Mouse (Mus musculus) CD4-positive helper T cell, adult 2 months (primary cell): ENCODE measurements around the gene Odaph.

Experiments used
- DNase-seq: peaks from one replicate; pipeline ENCODE4 v3.0.0-alpha.2; 2012; ENCODE audit warnings: low read depth, missing footprints, low spot score

The Odaph gene

DNA sequence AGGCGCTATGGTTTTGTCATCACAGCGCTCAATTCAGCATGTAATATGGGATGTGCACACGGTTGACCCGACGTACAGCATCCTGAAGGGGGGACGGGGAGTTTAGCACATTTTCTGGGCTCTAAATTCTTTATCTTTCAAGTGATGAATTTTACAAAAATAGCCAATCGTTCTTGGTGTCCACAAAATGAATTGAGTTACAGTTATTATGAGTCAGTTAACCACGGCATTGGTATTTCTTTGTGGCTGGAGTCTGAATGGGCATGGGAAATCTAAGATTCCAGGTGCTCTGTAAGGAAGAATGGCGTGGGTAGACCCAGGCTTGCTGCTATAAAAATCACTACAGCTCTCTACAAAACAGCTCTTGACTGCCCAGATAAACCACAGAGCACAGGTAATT lies 2.0 kb downstream of the Odaph start:
- DNase-seq, result no peak

DNA sequence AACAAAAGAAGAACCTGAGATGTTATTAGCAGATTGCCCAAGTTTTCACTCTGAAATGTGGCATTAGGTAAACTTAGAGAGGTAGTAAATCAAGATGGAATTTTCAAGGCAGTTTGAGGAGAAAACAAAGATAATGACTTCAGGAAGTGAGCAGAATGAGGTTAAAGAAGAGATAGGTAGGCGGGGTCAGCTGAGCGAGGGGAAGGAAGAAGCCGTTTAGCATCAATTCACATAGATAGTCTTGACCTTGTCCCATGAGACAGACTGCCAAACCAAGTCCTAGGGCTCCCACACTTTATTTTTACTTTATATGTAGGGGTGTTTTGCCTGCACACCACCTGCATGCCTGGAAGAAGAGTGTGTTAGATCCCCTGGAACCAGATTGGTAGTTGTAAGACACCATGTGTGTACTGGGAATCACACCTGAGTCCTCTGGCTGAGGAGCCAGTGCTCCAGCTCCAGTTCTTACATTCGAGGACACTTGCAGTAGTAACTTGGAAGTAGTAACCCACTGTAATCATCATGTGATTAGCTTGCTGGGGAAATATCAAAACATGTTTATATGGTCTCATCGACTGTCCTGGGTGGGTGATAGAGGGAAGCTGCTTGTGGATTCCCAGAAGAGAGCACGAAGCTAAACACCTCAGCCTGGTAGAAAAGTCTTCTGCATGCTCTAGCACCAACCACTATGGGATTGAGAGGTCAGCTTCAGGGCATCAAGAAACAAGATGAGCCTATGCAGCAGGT lies 4.1 kb downstream of the Odaph start:
- DNase-seq, result no peak

DNA sequence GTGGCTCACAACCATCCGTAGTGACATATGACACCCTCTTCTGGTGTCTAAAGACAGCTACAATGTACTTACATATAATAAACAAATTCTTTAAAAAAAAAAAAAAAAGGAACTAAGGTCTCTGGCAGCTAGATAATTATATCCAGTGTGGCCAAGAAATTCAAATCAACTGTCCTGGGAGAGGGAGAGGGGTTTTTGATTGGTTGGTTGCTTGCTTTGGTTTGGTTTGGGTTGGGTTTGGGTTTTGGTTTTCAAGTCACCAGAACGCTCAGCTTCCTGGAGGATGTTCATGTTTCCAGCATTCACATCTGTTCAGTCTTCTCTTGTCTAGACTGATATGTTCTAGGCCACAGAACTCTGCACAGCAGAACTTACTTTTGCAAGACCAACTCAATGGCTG lies 5.8 kb downstream of the Odaph start:
- DNase-seq, result no peak

DNA sequence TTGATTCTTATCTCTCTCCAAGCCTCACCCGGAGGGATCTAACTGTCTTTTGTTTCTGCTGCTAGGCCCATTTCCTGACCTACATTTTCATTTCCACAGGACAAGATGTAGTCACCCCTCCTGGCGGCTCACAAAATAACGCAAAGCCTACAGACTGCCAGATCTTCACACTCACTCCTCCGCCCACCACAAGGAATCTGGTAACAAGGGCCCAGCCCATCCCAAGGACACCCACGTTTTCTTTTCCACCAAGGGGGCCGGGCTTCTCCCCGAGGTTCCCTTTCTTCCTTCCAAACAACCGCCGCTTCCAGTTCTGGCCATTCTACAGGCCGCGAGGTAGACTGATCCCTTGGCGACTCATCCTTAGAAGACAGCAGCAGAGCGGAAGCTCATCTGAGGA lies 7.3 kb downstream of the Odaph start:
- DNase-seq, result no peak

DNA sequence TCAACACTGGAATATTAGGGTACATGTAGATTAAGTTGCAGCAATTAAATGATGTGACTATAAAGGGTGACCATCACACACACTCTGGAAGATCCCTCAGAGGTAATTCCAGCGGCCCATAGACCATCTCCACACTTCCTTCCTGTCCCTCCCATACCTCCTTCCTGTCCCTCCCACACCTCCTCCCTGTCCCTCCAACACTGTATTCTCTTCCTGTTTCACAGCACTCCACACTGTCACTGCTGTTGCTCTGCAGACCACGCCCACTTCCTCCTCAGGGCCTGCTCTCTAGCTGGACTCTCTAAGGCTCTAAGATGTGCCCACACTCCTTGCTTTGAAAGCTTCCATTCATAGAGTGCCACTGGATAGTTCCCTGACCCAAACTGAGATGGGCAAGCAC lies 13.5 kb downstream of the Odaph start:
- peak; percentile 49 for DNase-seq

DNA sequence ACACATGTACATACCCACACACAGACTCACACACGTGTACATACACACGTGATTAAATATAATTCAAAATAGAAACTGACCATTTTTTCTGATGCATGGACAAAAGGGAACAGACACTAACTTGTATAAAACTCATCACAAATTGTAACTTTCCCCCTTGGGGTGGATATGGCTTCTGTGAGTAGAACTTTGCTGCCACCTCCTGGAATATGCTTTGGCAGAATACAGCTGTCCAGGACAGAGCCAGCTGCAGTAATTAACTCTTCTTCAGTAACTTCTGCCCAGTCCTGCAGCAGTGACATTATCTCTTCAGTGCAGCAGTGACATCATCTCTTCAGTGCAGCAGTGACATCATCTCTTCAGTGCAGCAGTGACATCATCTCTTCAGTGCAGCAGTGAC lies 15.7 kb downstream of the Odaph start:
- peak; percentile 48 for DNase-seq

DNA sequence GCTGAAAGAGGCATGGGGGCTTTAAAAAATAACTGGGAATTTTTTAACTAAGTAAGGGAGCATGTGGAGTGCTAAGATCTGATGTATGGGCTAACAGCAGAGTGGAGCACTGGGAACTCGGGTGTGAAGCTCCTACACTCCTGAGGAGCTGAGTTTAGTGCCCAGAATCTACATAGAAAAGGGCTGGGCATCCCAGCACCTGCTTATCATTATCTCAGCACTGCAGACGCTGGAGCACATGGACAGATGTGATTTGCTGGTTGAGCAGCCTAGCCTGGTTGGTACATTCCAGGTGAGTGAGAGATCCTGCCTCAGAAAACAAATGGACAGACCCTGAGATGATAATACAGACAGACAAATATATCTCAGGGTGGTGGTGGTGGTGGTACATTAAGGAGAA lies 22.6 kb downstream of the Odaph start:
- no peak for DNase-seq

DNA sequence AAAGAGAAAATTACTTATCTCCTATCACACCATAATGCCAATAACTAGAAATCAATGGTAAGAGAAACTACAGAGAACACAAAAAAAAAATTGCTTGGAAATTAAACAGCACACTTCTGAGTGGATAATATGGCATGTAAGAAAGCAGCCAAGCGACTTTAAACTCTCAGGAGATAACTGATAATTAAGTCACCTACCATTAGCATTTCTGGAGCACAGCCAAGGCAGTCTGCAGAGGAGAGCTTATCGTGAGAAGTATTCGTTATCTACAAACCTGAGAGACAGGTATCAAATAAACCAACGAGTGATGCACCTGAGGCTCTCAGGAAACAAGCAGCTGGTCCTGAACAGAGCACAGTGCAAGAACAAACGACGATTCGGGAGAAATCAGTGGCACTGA lies 24.5 kb downstream of the Odaph start:
- no peak for DNase-seq

DNA sequence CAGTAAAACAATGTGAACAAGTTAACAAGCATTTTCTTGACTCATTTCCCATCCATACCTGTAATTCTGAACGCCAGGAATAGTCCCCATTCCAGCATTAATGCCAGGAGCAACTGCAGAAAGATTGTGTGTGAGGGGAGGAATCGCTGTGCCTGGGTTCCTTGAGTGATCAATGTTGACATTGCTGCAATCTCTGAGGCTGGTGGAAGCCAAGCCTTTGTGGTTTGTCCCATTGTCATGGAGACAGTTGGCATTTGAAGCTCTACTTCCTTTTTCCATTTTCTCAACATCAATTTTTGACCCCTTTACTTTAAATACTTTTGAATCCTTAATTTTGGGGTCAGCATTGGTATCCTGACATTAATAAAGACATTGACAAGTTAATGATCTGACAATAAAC lies 32.7 kb downstream of the Odaph start:
- DNase-seq, result no peak

DNA sequence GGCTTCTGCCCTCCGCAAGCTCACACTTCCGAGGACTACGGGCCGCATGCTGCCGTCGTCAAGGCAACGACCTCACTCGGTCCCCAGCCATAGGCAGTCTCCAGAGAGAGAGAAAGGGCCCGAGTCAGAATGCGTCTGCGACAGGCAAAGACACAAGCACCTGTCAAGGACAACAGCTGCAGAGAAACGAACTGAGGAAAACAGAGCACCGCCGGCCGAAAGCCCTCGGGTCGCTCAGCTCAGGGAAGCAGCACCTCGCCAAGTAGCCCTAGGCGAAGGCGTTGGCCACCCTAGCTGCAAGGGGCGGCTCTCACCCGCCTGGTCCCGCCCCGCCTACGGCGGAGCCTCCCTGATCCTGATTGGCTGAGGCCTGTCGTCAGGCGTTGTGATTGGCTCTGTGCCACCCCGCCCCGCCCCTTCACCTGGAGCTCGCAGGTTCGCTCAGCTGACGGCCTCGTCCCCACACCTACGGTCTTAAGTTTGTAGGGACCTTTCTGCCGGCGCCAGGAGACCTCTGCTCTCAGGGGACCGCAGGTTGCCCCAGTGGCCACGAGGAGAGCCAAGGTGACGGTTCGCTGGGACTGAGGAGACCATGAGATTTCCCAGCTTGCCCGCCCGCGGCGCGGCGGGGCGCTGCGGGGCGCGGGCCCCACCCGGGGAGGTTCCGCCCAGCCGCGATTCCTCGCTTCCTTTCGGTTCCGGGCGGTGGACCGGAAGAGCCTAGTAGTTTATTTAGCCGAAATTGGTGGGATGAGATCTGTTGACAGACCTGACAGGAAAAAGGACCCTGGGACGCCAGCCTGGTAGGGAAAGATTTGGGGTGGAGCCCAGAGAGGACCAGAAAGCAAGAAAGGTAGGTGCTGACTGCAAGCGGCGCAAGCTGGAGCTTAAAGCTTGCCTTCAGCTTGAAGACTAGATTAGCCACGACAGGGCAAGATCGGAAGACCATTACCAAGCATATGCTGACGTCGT lies 55.4 kb downstream of the Odaph start:
- DNase-seq, result peak; percentile 96

DNA sequence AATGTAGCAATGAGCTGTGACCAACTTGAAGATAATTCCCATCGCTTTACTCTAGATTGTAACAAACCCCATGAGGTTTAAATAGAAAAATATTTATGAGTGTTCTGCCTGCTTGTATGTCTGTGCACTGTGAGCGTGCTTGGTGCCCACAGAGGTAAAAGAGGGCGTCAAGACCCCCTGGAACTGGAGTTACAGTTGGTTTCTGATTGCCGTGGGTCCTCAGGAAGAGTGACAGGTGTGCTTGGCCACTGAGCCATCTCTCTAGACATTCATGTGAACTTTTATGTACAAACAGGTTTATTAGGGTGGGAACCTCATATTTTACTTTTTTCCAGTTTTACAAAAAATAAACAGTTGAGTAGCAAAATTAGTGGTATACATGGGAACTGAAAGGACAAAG lies 56.5 kb downstream of the Odaph start, which contains the start of gene Cdkl2:
Cdkl2 (minus strand) TSS at position 101 of the 400 bp plus-strand sequence.
- DNase-seq, result no peak
